Mouse (Mus musculus) liver, adult 2 months (tissue): Measurements from ENCODE around the gene Slc35a2. TPM values are rescaled to one million over a fixed set of nuclear protein-coding genes. Genes with fewer than 3 reads are reported as not detected.
A peak's percentile ranks its signal among the peaks of the same experiment; 100 is the strongest.

Source experiments
- DNase-seq: peaks from one replicate; pipeline ENCODE4 v3.0.0-alpha.2; 2011; ENCODE audit warnings: low read depth, low spot score; ENCODE audit errors: extremely low read depth
- H3K27ac ChIP-seq: fragments of 200-500 bp; replicated peaks from 2 replicates; pipeline ENCODE4 v1.5.1; 2012; ENCODE audit warnings: low read depth, mild to moderate bottlenecking, control low read depth, inconsistent platforms, low read length; ENCODE audit not compliant: insufficient read depth
- H3K27me3 ChIP-seq: fragments of 200-500 bp; 2 replicates; pipeline ENCODE4 v1.6.1; 2012; ENCODE audit warnings: mild to moderate bottlenecking, moderate library complexity, low read length, inconsistent platforms; ENCODE audit not compliant: control insufficient read depth, insufficient read depth
- H3K36me3 ChIP-seq: fragments of 200-500 bp; 2 replicates; pipeline ENCODE4 v1.6.1; 2012; ENCODE audit warnings: low read length, inconsistent platforms; ENCODE audit not compliant: control insufficient read depth, insufficient read depth
- H3K4me1 ChIP-seq: fragments of 200-500 bp; 2 replicates; pipeline ENCODE4 v1.6.1; 2011; ENCODE audit warnings: low read length; ENCODE audit not compliant: control insufficient read depth, insufficient read depth
- H3K4me3 ChIP-seq: fragments of 200-500 bp; 2 replicates; pipeline ENCODE4 v1.5.1; 2011; ENCODE audit warnings: low read depth, mild to moderate bottlenecking, control low read depth, low read length, moderate library complexity; ENCODE audit not compliant: insufficient read depth
- H3K79me2 ChIP-seq: fragments of 200-500 bp; 2 replicates; pipeline ENCODE4 v1.6.1; 2012; ENCODE audit warnings: inconsistent platforms, mild to moderate bottlenecking, low read length, moderate library complexity; ENCODE audit not compliant: control insufficient read depth, insufficient read depth
- H3K9ac ChIP-seq: fragments of 200-500 bp; 2 replicates; pipeline ENCODE4 v1.6.1; 2012; ENCODE audit warnings: low read depth, mild to moderate bottlenecking, control low read depth, inconsistent platforms, low read length
- CTCF ChIP-seq: fragments of 200-500 bp; IDR thresholded peaks from 2 replicates; pipeline ENCODE4 v1.5.1; 2011; ENCODE audit warnings: low read depth, low read length, control low read depth
- POLR2A ChIP-seq: fragments of 200-500 bp; IDR thresholded peaks from 2 replicates; pipeline ENCODE4 v1.6.1; 2011; ENCODE audit warnings: low read length, control low read depth; ENCODE audit not compliant: insufficient read depth; ENCODE audit errors: extremely low read depth
- WGBS: fragments of 180-500 bp; shearing (Covaris S2); methylation state at CpG from one replicate; pipeline ENCODE4 v1.1.7; 2018; 5-methylcytosine and 5-hydroxymethylcytosine counted together
- polyA plus RNA-seq: library from polyadenylated mRNA; depleted of rRNA; stranded (reverse); fragments of >200 nt; gene quantifications from 2 replicates; pipeline ENCODE4 v1.2.3, GENCODE M21; 2012
- total RNA-seq: library from RNA; depleted of rRNA; stranded (reverse); fragments of >200 nt; gene quantifications from 2 replicates; pipeline ENCODE4 v1.2.3, GENCODE M21; 2014

Slc35a2 gene
- total and polyA plus RNA-seq, 2 experiments = 11.5 to 42.6 TPM

GRCm38 (mm10) chrX:7865786-7866185, 18.0 kb upstream of the Slc35a2 start:
- Histone ChIP-seq H3K4me1 (no peaks in the 10 kb centered on the region), H3K27me3 (no peaks in the 10 kb centered on the region), H3K79me2 (no peaks in the 10 kb centered on the region; the same call in 1 of the 2 replicates), H3K4me3 (no peak overlapping the region), H3K36me3 (peaks cover 6% of the 10 kb centered on the region), H3K27ac (no peak overlapping the region), H3K9ac (no peak overlapping the region)
- DNase-seq = no peak
- TF ChIP-seq CTCF = no peak
- TF ChIP-seq POLR2A = no peak
- 52% methylated on average over 2 of the region's 2 CpGs for WGBS

- TF ChIP-seq CTCF (no peak), POLR2A (no peak)
- H3K36me3 ChIP-seq = peaks cover 9% of the 10 kb centered on the region
- H3K9ac ChIP-seq = no peak overlapping the region
- H3K27ac ChIP-seq = no peak overlapping the region
- 100% methylated on average over 1 of the region's 1 CpGs for WGBS
- DNase-seq = no peak
- no peaks in the 10 kb centered on the region for H3K27me3 ChIP-seq
- no peaks in the 10 kb centered on the region for H3K4me1 ChIP-seq
- H3K4me3 ChIP-seq = no peak overlapping the region
- H3K79me2 ChIP-seq = no peaks in the 10 kb centered on the region; the same call in 1 of the 2 replicates
These were observed 16.7 kb upstream of the Slc35a2 start for GRCm38 (mm10) chrX:7867141-7867540.

GRCm38 (mm10) chrX:7868506-7868905, 15.3 kb upstream of the Slc35a2 start:
- DNase-seq = no peak
- 78% methylated on average over 2 of the region's 2 CpGs for WGBS

GRCm38 (mm10) chrX:7869826-7870225, 14.0 kb upstream of the Slc35a2 start:
- no peak overlapping the region for H3K9ac ChIP-seq
- H3K4me1 ChIP-seq = no peaks in the 10 kb centered on the region
- TF ChIP-seq CTCF (no peak), POLR2A (no peak)
- DNase-seq = no peak
- H3K79me2 ChIP-seq = no peaks in the 10 kb centered on the region
- H3K4me3 ChIP-seq = no peak overlapping the region
- 77% methylated on average over 3 of the region's 3 CpGs for WGBS
- no peak overlapping the region for H3K27ac ChIP-seq
- peaks cover 16% of the 10 kb centered on the region for H3K36me3 ChIP-seq
- H3K27me3 ChIP-seq = no peaks in the 10 kb centered on the region

More at GRCm38 (mm10) chrX:7868506-7868905, 15.3 kb upstream of the Slc35a2 start:
- H3K4me1 ChIP-seq = no peaks in the 10 kb centered on the region
- H3K27me3 ChIP-seq = no peaks in the 10 kb centered on the region
- no peaks in the 10 kb centered on the region; the same call in 1 of the 2 replicates for H3K79me2 ChIP-seq
- no peak overlapping the region for H3K9ac ChIP-seq
- TF ChIP-seq CTCF = no peak
- TF ChIP-seq POLR2A = no peak
- no peak overlapping the region for H3K4me3 ChIP-seq
- H3K27ac ChIP-seq = no peak overlapping the region
- peaks cover 16% of the 10 kb centered on the region for H3K36me3 ChIP-seq

GRCm38 (mm10) chrX:7878007-7878419, 5.8 kb upstream of the Slc35a2 start, which contains the start of gene Pim2:
TSS of gene Pim2 (plus strand) at chrX:7878262.
- H3K27me3 ChIP-seq = no peaks in the 10 kb centered on the region
- peak within 1 kb of the TSS; percentile 68 for H3K9ac ChIP-seq
- no peaks in the 10 kb centered on the region for H3K79me2 ChIP-seq
- peak; percentile 89 for DNase-seq
- under 1% methylated on average over 14 of the region's 38 CpGs for WGBS
- peak within 1 kb of the TSS; percentile 38 for H3K27ac ChIP-seq
- peak within 1 kb of the TSS; percentile 62; the same call in 1 of the 2 replicates for H3K4me3 ChIP-seq
- peaks cover 3% of the 10 kb centered on the region; the same call in 1 of the 2 replicates for H3K36me3 ChIP-seq
- H3K4me1 ChIP-seq = no peaks in the 10 kb centered on the region
- TF ChIP-seq POLR2A (no peak), CTCF (no peak)

- H3K4me3 ChIP-seq = peak overlapping the region; percentile 62; the same call in 1 of the 2 replicates
- H3K9ac ChIP-seq = peak overlapping the region; percentile 68
- no peak for DNase-seq
- no peak overlapping the region; the same call in 1 of the 2 replicates for H3K27ac ChIP-seq
- H3K79me2 ChIP-seq = no peaks in the 10 kb centered on the region
- under 1% methylated on average over 21 of the region's 21 CpGs for WGBS
- H3K4me1 ChIP-seq = no peaks in the 10 kb centered on the region
- H3K27me3 ChIP-seq = no peaks in the 10 kb centered on the region
- no peaks in the 10 kb centered on the region; the same call in 1 of the 2 replicates for H3K36me3 ChIP-seq
- TF ChIP-seq POLR2A (no peak), CTCF (no peak)
These were observed 5.3 kb upstream of the Slc35a2 start for GRCm38 (mm10) chrX:7878495-7878894.
